ENCODE assay signal across 18 mouse cellular contexts in genomic region chr12:83940031-83940430, GRCm38 (mm10). TPM values are rescaled to one million over a fixed set of nuclear protein-coding genes. Genes with fewer than 3 reads are reported as not detected.
"Had no signal": no experiment of that assay in that cellular context is flagged by ENCODE, and none has a peak within 500 bp of the region (broad histone marks: within the 10 kb centered on the region; RNA-seq: fewer than 3 reads in every experiment).

No protein-coding gene starts in this region.

- H3K4me1 ChIP-seq: limb, embryonic 10.5 days had no signal

- H3K27me3 ChIP-seq: midbrain, embryonic 13.5 days had no signal

- H3K9ac ChIP-seq: liver, embryonic 14.5 days; midbrain, embryonic 13.5 days had no signal

- H3K36me3 ChIP-seq: limb, embryonic 10.5 days; midbrain, embryonic 13.5 days had no signal

- DNase-seq: kidney, postnatal 10 days; lung, adult 2 months; lung, postnatal 14 days; right cerebral cortex, adult 18-20 months; right cerebral cortex, postnatal 25 days; thymus, postnatal 4 days had no signal

- H3K27ac ChIP-seq: left cerebral cortex, adult 2 months; limb, embryonic 10.5 days; liver, embryonic 14.5 days; midbrain, embryonic 13.5 days; stomach, postnatal 0 days had no signal

- ATAC-seq: midbrain, embryonic 13.5 days had no signal

- H3K4me2 ChIP-seq: midbrain, embryonic 13.5 days had no signal

- H3K9me3 ChIP-seq: limb, embryonic 10.5 days; midbrain, embryonic 13.5 days had no signal

- H3K4me3 ChIP-seq: left cerebral cortex, adult 2 months; limb, embryonic 10.5 days; midbrain, embryonic 13.5 days had no signal

RNA-seq across cellular contexts. Expression of gene Heatr4, which starts 44.6 kb away (rescaled TPM):
- total RNA-seq: layer of hippocampus, postnatal 25 days; left cerebral cortex, adult 2 months; megakaryocyte progenitor cell, adult 5-6 weeks had no signal
- polyA plus RNA-seq: kidney, embryonic 14.5 days; large intestine, adult 2 months; limb, embryonic 10.5 days; liver, embryonic 14.5 days; lung, adult 2 months; midbrain, embryonic 13.5 days; midbrain, postnatal 0 days; neural tube, embryonic 14.5 days; small intestine, adult 2 months; stomach, postnatal 0 days had no signal
